24 mouse cellular contexts compared by ENCODE assay signal in genomic region chr5:135563469-135563868, GRCm38 (mm10). TPM values are rescaled to one million over a fixed set of nuclear protein-coding genes. Genes with fewer than 3 reads are reported as not detected.
A peak's percentile ranks its signal among the peaks of the same experiment; 100 is the strongest.
DNase-seq lines count a peak whose midpoint lies in the region; ATAC-seq and TF ChIP-seq lines count a peak whose summit lies in the region.
"Had no signal": no experiment of that assay in that cellular context is flagged by ENCODE, and none has a peak within 500 bp of the region (broad histone marks: within the 10 kb centered on the region; RNA-seq: fewer than 3 reads in every experiment).

Ccl26 (minus strand) TSS chr5:135563569.

- TF ChIP-seq CTCF in testis, adult 2 months (IDR thresholded peaks at IDR 0.05; ENCODE audit: control insufficient read depth, insufficient read depth, insufficient replicate concordance, low read depth, low read length), result no peak
- TF ChIP-seq CTCF in small intestine, adult 2 months (IDR thresholded peaks at IDR 0.05; ENCODE audit: extremely low read depth, insufficient read length, insufficient replicate concordance, low read depth, low read length), result no peak

- no peaks in the 10 kb centered on the region for H3K36me3 ChIP-seq in megakaryocyte, embryonic 14.5 days (replicated peaks; ENCODE audit: low read length)
- H3K36me3 ChIP-seq in testis, adult 2 months (ENCODE audit: control insufficient read depth, insufficient read depth, low read length), result no peaks in the 10 kb centered on the region
- H3K36me3 ChIP-seq in small intestine, adult 2 months (ENCODE audit: control insufficient read depth, insufficient read depth, low read length), result no peaks in the 10 kb centered on the region
- H3K36me3 ChIP-seq: embryonic facial prominence, embryonic 10.5 days; embryonic facial prominence, embryonic 12.5 days; forebrain, embryonic 15.5 days had no signal

- peaks cover 5% of the 10 kb centered on the region; the same call in 1 of the 2 replicates for H3K4me1 ChIP-seq in megakaryocyte, embryonic 14.5 days
- no peaks in the 10 kb centered on the region for H3K4me1 ChIP-seq in testis, adult 2 months (ENCODE audit: control insufficient read depth, insufficient read depth, low read length)
- peaks cover 19% of the 10 kb centered on the region for H3K4me1 ChIP-seq in small intestine, adult 2 months (ENCODE audit: control insufficient read depth, insufficient read depth, insufficient read length, low read length)
- H3K4me1 ChIP-seq: embryonic facial prominence, embryonic 10.5 days; embryonic facial prominence, embryonic 12.5 days; forebrain, embryonic 13.5 days; forebrain, embryonic 15.5 days had no signal

- H3K27ac ChIP-seq in testis, adult 2 months (ENCODE audit: control insufficient read depth, insufficient read depth, low read depth, low read length), result no peak within 1 kb of the TSS
- peak within 1 kb of the TSS; percentile 94 for H3K27ac ChIP-seq in small intestine, adult 2 months (ENCODE audit: insufficient read depth, low read depth, low read length)
- H3K27ac ChIP-seq: embryonic facial prominence, embryonic 10.5 days; embryonic facial prominence, embryonic 12.5 days; forebrain, embryonic 13.5 days; forebrain, embryonic 15.5 days had no signal

- H3K9me3 ChIP-seq in megakaryocyte, embryonic 14.5 days, result no peaks in the 10 kb centered on the region
- H3K9me3 ChIP-seq: embryonic facial prominence, embryonic 10.5 days; embryonic facial prominence, embryonic 12.5 days; forebrain, embryonic 13.5 days; forebrain, embryonic 15.5 days had no signal

- no peak for DNase-seq in testis, postnatal 14 days (ENCODE audit: low spot score)
- no peak for DNase-seq in kidney, adult 11 months
- DNase-seq: adrenal gland, adult 2 months; adrenal gland, postnatal 10 days; adrenal gland, postnatal 36 days; cerebellum, adult 11-12 months; cerebellum, adult 2 months; cerebellum, adult 9-10 months; cerebellum, postnatal 10 days; cerebellum, postnatal 25 days had no signal

- H3K4me3 ChIP-seq in megakaryocyte, embryonic 14.5 days (replicated peaks), result peak within 1 kb of the TSS; percentile 35
- H3K4me3 ChIP-seq in testis, adult 2 months (ENCODE audit: control insufficient read depth, low read depth, low read length), result peak within 1 kb of the TSS; percentile 71
- H3K4me3 ChIP-seq in small intestine, adult 2 months (ENCODE audit: low read depth, low read length), result no peak within 1 kb of the TSS
- H3K4me3 ChIP-seq: embryonic facial prominence, embryonic 10.5 days; embryonic facial prominence, embryonic 12.5 days; forebrain, embryonic 13.5 days; forebrain, embryonic 15.5 days had no signal

- peaks cover 21% of the 10 kb centered on the region for H3K27me3 ChIP-seq in megakaryocyte, embryonic 14.5 days (replicated peaks)
- H3K27me3 ChIP-seq in testis, adult 2 months (ENCODE audit: control insufficient read depth, insufficient read depth, low read length), result no peaks in the 10 kb centered on the region
- H3K27me3 ChIP-seq in small intestine, adult 2 months (ENCODE audit: control insufficient read depth, insufficient read depth, low read length), result no peaks in the 10 kb centered on the region
- H3K27me3 ChIP-seq: embryonic facial prominence, embryonic 12.5 days; forebrain, embryonic 13.5 days; forebrain, embryonic 15.5 days had no signal

- 40% methylated on average over 3 of the region's 3 CpGs for WGBS in small intestine, adult 2 months

- no peak for TF ChIP-seq POLR2A in testis, adult 2 months (IDR thresholded peaks at IDR 0.05; ENCODE audit: control insufficient read depth, low read depth, low read length)
- no peak for TF ChIP-seq POLR2A in small intestine, adult 2 months (IDR thresholded peaks at IDR 0.05; ENCODE audit: low read depth, low read length)

- no peak for ATAC-seq in megakaryocyte, adult 5-6 weeks (ENCODE audit: poor library complexity, severe bottlenecking)
- ATAC-seq: forebrain, embryonic 13.5 days; forebrain, embryonic 15.5 days had no signal

RNA-seq across cellular contexts. Expression of gene Ccl26, which starts in this region (rescaled TPM):
- not detected in 2 replicates for polyA plus RNA-seq in megakaryocyte, embryonic 14.5 days (2012; ENCODE audit: insufficient read depth, low replicate concordance)
- total RNA-seq in megakaryocyte, adult 5-6 weeks (2015), result not detected in 2 replicates
- not detected in 2 replicates for total RNA-seq in megakaryocyte, adult 5-6 weeks (2017)
- polyA plus RNA-seq in testis, adult 2 months (2012; rRNA removed), result not detected in 2 replicates
- polyA plus RNA-seq in small intestine, adult 2 months (2012; rRNA removed), result not detected in 2 replicates
- total RNA-seq: adrenal gland, adult 2 months; adrenal gland, postnatal 10 days; adrenal gland, postnatal 36 days; ES-E14; MEL had no signal
- polyA plus RNA-seq: adrenal gland, adult 2 months; C2C12; cerebellum, adult 2 months; cortical plate, adult 2 months; embryonic facial prominence, embryonic 10.5 days; embryonic facial prominence, embryonic 12.5 days; embryonic facial prominence, embryonic 14.5 days; forebrain, embryonic 11.5 days; forebrain, embryonic 13.5 days; forebrain, embryonic 15.5 days had no signal
